Mouse (Mus musculus) right cerebral cortex, postnatal 14 days (tissue): ENCODE results near the gene Mtmr11.

Experiments used
- DNase-seq: peaks from one replicate; pipeline ENCODE4 v3.0.0; 2022

The Mtmr11 gene

GRCm38 (mm10) chr3:96161869-96162840 lies at the start of gene Mtmr11:
TSS of gene Mtmr11 (plus strand) at chr3:96162004.
- DNase-seq: no peak

GRCm38 (mm10) chr3:96113251-96113650 lies 48.6 kb upstream of the Mtmr11 start:
- DNase-seq: no peak

GRCm38 (mm10) chr3:96118142-96118541 lies 43.7 kb upstream of the Mtmr11 start:
- DNase-seq: no peak

- no peak for DNase-seq
Observed at GRCm38 (mm10) chr3:96118702-96119101, 43.1 kb upstream of the Mtmr11 start.

GRCm38 (mm10) chr3:96124235-96124634 lies 37.6 kb upstream of the Mtmr11 start:
- DNase-seq: no peak

- no peak for DNase-seq
Observed at GRCm38 (mm10) chr3:96128128-96128527, 33.7 kb upstream of the Mtmr11 start.

- no peak for DNase-seq
Observed at GRCm38 (mm10) chr3:96132478-96132877, 29.3 kb upstream of the Mtmr11 start.

- no peak for DNase-seq
Observed at GRCm38 (mm10) chr3:96133327-96133905, 28.4 kb upstream of the Mtmr11 start.

GRCm38 (mm10) chr3:96135011-96135410 lies 26.8 kb upstream of the Mtmr11 start:
- no peak for DNase-seq

- DNase-seq: no peak
Observed at GRCm38 (mm10) chr3:96147950-96148349, 13.9 kb upstream of the Mtmr11 start.

GRCm38 (mm10) chr3:96151836-96152235 lies 10.0 kb upstream of the Mtmr11 start:
- no peak for DNase-seq

GRCm38 (mm10) chr3:96152611-96153010 lies 9.2 kb upstream of the Mtmr11 start:
- no peak for DNase-seq

- DNase-seq: no peak
Observed at GRCm38 (mm10) chr3:96155501-96155900, 6.3 kb upstream of the Mtmr11 start.

GRCm38 (mm10) chr3:96159820-96160219 lies 2.0 kb upstream of the Mtmr11 start:
- DNase-seq: no peak

- no peak for DNase-seq
Observed at GRCm38 (mm10) chr3:96160222-96160802, 1.5 kb upstream of the Mtmr11 start.

- peak; percentile 47 for DNase-seq
Observed at GRCm38 (mm10) chr3:96160803-96161516, 844 bp upstream of the Mtmr11 start.

GRCm38 (mm10) chr3:96163040-96163439 lies 1.2 kb downstream of the Mtmr11 start:
- no peak for DNase-seq

- no peak for DNase-seq
Observed at GRCm38 (mm10) chr3:96168466-96169158, 6.8 kb downstream of the Mtmr11 start.

- no peak for DNase-seq
Observed at GRCm38 (mm10) chr3:96170276-96170675, 8.5 kb downstream of the Mtmr11 start.

- no peak for DNase-seq
Observed at GRCm38 (mm10) chr3:96170976-96171545, 9.3 kb downstream of the Mtmr11 start.

GRCm38 (mm10) chr3:96171583-96172196 lies 9.9 kb downstream of the Mtmr11 start:
- DNase-seq: no peak
